Mouse (Mus musculus): ENCODE measurements around the gene Parp4.
A peak's percentile ranks its signal among the peaks of the same experiment; 100 is the strongest.

Parp4 gene

DNA sequence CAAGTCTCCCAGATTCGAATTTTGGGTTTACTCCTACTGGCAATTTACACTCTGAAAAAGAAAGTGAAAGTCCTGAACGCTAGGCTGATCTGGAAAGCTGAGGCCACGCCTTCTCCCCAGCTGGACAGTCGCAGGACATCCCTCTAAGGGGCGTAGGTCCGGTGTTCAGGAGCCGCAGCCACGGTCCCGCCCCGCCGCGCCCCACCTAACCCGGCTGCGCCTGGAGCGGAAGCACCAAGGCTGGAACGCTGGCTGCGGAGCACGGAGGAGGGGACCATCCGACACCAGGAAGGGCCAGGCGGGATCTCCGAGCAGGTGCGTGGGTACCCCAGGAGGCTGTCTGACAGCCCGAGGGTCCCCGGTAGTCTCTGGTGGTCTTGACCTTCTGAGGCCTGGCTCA lies at the start of gene Parp4, which contains the start of gene Cenpj:
Gene Parp4, plus strand, starts transcription at position 204 of the 400 bp plus-strand sequence.
Gene Cenpj, minus strand, starts transcription at position 10 of the 400 bp plus-strand sequence.
- DNase-seq, result peak; percentile 90 to 94

- DNase-seq, result no peak
These were observed 44.6 kb upstream of the Parp4 start for GRCm38 (mm10) chr14:56530788-56531187.

DNA sequence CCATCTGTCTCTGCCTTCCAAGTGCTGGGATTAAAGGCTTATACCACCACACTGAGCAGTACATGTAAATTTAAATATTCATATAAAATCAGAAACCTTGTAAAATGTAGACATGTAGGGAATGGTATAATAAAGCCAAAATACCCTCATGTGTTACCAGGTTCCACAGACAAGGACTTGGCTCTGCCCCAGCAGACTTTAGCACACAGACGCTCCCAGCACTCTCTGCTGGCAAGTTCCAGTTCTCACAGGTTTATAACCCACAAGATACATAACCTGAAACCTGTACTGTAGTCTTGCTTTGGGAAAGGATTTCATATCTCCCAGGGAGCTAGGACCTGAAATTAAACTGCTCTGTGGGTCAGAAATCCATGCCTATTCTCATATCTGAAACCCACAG lies 30.5 kb upstream of the Parp4 start:
- no peak for DNase-seq

DNA sequence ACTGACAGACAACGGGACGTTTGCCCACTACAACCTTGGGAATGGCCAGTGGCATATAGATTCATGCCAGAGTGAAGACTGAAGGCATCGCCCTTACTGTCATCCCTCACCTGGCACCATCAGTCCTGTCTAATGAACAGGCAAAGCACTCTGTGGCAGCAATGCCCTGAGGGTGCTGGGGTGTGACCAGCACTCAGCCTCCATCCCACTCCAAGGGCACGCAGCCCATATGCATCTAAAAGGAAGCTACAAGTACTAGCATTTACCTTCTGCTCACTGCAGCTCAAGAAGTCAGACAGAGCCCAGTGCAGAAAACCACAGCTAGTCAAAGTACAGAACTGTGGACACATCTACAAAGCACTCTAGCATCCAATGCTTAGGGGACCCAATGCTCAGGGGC lies 29.9 kb upstream of the Parp4 start:
- no peak for DNase-seq

DNA sequence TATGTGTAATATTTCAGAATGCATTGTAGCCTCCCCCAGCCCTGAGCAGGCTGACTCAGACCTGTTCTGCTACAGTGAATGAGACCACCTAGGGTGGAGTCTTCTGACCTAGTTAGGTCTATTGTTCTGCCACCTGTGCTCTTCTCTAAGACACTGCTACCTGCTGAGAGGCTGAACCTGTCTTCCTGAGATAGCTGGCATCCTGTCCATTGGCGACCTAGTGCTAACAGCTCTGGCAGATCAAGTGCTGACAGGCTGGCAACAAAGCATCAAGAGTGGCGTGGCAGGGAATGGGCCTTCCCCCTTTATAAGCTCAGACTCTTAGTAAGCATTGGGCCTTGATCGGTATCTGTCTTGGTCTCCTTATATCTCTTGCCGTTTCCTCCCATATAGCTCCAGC lies 24.5 kb upstream of the Parp4 start:
- DNase-seq, result no peak

DNA sequence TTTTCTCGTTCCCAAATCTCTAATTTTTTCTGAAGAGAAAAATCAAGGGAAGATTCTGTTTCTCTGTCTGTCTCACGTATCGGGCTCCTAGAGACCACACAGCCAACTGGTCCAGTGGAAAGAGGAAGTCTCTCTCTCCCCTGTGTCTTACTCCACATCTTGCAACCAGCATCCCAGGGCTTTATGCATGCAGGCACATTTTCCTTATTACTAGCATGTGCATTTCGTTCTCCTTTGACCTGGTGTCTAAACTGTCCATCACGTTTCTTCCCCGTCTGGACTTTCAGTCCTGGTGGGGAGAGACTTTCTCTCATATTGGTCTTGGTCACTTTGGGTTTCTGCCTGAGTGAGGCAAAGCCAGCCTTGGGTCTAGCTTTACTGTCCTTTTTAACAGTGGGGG lies 22.5 kb upstream of the Parp4 start:
- no peak for DNase-seq

- DNase-seq, result no peak
These were observed 22.1 kb upstream of the Parp4 start for GRCm38 (mm10) chr14:56553331-56553730.

- DNase-seq, result no peak
These were observed 20.7 kb upstream of the Parp4 start for GRCm38 (mm10) chr14:56554716-56555115.

DNA sequence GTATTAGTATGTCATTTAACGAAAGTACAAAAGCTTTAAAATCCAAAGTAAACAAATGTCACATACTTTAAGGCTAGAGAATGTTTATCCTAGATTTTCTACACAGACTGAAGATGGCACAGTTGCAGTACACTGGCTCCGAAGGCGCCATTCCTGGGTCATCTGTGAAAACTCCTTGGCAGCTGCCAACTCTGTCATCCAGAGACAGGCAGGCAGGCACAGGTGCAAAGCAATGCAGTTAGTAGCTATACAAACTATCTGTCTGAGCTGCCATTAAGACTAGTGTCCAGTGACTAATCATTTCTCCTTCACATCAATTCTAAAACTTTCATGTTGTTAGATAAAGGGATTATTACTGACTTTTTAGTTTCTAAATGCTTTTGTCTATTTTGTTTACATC lies 16.3 kb upstream of the Parp4 start:
- no peak for DNase-seq

DNA sequence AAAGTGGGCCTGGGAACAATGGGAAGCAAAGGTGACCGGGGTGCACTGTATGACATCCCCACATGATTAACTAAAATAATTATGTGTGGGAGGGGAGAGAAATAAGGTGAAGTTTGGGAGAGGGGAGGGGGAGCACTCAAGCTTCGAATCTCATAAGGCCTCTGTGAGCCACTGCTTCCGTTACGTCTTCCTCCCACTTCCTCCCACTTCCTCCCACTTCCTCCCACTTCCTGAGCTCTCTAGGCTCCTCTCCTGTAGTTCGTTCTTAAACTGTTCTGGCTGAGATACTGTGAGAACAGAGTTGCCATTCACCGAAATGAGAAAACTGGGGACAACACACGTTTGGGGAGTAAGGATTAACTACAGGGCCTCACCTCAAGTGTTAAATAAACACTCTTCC lies 7.9 kb upstream of the Parp4 start:
- DNase-seq, result no peak

- DNase-seq, result no peak
These were observed 6.4 kb upstream of the Parp4 start for GRCm38 (mm10) chr14:56569041-56569440.

DNA sequence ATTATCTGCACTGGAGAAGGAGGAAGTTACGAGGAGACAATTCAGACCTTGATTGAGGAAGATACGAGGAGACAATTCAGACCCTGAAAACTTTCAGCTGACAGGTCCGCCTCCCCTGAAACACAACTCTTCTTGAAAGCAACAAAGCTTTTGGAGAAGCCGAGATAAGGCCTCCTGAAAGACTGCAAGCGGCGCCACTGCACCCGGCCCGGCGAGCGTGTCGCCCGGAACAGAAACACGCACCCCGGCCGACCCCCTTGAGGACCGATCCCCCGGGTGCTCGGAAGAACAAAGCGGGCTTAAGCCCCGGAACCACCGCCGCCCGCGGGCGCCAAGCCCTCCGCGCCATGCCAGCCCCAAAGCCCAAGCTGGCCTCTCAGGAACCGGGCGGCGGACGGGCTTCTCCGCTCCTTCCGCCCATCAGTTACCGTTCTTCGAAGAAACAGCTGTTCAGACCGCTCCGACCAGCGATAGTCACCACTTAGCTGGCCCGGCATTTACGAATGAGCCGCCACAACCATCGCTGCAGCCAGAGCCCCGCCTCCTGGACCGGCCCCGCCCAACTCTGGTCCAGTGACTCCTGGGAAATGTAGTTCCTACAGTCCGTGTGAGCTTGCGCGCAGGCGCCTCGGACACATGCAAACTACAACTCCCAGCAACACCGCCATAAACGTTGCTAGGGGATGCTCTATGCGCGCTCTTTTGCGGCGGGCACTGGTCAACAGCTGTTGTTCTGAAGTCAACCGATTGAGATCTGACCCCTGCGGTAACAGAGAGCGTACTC lies 3.9 kb upstream of the Parp4 start:
- peak; percentile 97 for DNase-seq

GRCm38 (mm10) chr14:56572546-56572945 lies 2.9 kb upstream of the Parp4 start:
- no peak for DNase-seq

- DNase-seq, result no peak
These were observed 816 bp downstream of the Parp4 start for GRCm38 (mm10) chr14:56575969-56576901.

GRCm38 (mm10) chr14:56579011-56579410 lies 3.6 kb downstream of the Parp4 start:
- DNase-seq, result no peak

DNA sequence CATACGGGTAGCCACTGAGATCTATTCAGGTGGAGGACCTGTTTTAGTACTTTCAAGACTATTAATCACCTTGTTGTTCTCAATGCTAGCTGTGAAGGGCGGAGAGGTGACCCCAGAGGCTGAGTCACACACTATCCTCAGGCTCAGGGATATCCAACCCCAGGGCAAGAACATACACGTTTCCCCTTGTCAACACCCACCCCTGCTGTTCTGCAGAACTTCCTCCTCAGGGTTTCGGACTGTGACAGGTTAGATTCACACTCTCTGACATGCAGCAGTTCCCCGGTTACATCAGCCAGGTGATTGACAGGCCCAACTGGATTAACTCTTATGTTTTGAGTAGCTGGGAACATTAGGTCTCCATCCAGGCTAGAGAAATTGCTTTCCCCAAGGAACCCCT lies 5.7 kb downstream of the Parp4 start:
- DNase-seq, result no peak

DNA sequence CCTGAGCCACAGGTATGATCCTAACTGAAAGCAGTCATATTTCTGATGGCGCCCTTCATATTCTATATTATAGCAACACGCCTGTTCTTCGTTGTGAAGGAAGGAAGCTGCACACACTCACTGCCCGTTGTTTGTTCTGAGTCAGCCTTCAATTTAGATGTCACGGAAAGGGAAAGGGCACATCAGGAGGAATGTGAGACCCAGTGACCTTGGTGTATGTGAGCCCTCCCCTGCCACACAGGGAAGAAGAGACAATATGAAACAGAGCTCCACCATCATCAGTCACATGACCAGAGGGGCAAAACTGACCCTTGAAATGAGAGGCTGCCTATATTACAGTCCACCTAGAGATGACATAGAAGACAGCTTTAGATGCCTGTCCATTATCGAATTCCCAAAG lies 6.9 kb downstream of the Parp4 start:
- DNase-seq, result no peak

- DNase-seq, result no peak
These were observed 16.8 kb downstream of the Parp4 start for GRCm38 (mm10) chr14:56592191-56592590.

GRCm38 (mm10) chr14:56594811-56595210 lies 19.4 kb downstream of the Parp4 start:
- DNase-seq, result no peak

DNA sequence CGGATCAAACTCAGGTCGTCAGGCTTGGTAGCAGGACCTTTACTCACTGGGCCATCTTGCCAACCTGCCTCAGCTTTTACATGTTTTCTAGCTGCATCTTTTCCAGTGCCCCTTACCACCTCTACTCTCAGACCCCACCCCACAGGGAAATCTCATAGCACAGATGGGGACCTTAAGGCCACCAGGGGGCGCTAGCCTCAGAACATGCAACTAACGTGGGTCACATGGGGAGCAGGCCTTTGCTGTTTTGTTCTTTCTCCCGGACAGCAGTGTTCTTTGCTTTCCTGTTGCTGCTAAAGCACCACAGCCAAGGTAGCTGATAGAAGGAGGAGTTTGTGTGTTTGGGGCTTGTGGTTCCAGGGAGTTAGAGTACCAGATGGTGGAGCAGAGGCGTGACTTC lies 23.3 kb downstream of the Parp4 start:
- DNase-seq, result peak; percentile 45 to 67

GRCm38 (mm10) chr14:56602069-56602468 lies 26.6 kb downstream of the Parp4 start:
- peak in 1 of 2 experiments; percentile 32 for DNase-seq

DNA sequence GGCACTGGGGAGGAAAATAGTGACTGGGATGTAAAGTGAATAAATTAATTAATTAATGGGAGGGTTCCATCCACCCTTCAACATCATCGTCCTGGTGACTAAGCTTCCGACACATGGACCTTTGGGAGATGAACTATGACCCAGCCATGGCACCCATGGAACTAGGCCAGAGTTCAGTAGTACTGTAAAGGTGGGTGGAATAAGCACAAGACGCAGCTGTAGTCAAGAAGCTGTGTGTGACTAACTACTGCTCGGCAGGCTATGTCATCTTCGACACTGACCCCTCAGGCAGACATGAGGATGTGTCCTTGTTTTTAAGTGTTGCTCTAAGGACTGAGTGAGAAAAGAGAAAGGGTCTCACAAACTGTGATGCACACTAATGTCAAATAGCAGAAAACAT lies 29.0 kb downstream of the Parp4 start:
- no peak for DNase-seq

GRCm38 (mm10) chr14:56605136-56605535 lies 29.7 kb downstream of the Parp4 start:
- DNase-seq, result no peak

DNA sequence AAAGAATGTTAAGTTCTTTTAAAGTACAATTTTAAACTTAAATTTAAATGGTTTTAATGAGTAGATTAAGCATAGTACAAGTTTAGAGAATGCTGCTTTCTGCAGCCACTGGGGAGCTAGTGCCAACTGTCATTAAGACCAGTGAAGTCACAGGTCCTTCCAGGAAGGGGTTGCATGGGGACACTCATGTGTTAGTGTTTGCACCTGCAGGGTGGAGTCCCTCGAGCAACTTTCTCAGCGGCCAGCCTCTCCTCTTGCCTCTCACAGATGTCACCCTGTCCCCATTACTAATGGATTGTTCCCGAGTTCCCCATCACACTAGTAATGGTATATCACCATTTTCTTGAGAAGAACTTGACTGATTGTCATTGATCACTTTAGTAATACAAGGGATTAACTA lies 37.8 kb downstream of the Parp4 start:
- no peak for DNase-seq

Measured in lung, postnatal 4 days (tissue).